Mouse (Mus musculus): Measurements from ENCODE around the gene Macrod1. TPM values are rescaled to one million over a fixed set of nuclear protein-coding genes. Genes with fewer than 3 reads are reported as not detected.

Gene Macrod1
- polyA plus RNA-seq, 1 experiment, result 33.8 TPM

DNA sequence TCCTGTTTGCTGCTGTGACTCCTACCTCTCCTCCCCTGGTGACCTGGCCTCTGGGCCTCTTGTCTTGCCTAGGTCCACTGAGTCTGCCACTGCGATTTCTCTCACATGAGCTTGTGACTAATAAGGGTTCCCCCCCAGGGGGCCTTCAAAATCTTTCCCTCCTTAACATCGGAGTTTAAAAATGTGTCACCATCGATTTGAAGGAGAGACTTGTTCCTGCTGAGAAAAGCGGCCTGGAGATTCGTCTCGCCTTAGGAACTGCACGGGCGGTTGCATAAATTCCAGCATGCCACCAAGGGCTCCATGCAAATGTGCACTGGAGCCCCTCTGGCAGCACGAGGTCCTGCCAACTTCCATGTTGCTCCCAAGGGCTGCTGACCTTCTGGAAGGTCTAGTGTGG lies 21.1 kb downstream of the Macrod1 start:
- no peaks in the 10 kb centered on the region for H3K27me3 ChIP-seq (ENCODE audit: control insufficient read depth, insufficient read depth, low read length)
- H3K4me1 ChIP-seq (ENCODE audit: control insufficient read depth, insufficient read depth, low read length), result peaks cover under 1% of the 10 kb centered on the region; the same call in 1 of the 2 replicates
- WGBS, result 63% methylated on average over 9 of the region's 9 CpGs
- TF ChIP-seq POLR2A (IDR thresholded peaks at IDR 0.05; ENCODE audit: borderline replicate concordance, insufficient read depth, low read length), result no peak
- no peak for TF ChIP-seq CTCF (IDR thresholded peaks at IDR 0.05; ENCODE audit: borderline replicate concordance, insufficient read depth, low read depth, low read length)
- no peak overlapping the region for H3K27ac ChIP-seq (ENCODE audit: insufficient read depth, low read length)
- no peak overlapping the region for H3K4me3 ChIP-seq (replicated peaks; ENCODE audit: insufficient read depth, low read depth, low read length)
- DNase-seq, result no peak

DNA sequence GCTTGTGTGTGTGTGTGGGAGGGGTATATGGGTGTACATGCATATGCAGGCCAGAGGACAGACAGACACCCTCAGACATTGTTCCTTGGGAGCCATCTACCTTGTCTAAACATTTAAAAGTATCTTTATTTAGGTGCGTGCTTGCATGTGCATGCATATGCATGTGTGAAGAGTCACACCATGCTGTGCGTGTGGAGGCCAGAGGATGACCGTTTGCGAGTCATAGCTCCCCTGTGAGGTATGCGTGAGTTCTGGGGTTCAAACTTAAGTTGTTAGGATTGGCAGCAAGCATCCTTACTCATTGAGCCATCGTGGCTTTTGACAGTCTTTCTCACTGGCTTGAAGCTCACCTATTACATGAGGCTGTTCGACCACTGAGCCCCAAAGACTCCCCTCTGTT lies 21.7 kb downstream of the Macrod1 start:
- TF ChIP-seq CTCF (IDR thresholded peaks at IDR 0.05; ENCODE audit: borderline replicate concordance, insufficient read depth, low read depth, low read length), result no peak
- no peak for TF ChIP-seq POLR2A (IDR thresholded peaks at IDR 0.05; ENCODE audit: borderline replicate concordance, insufficient read depth, low read length)
- Histone ChIP-seq H3K27ac (ENCODE audit: insufficient read depth, low read length) (no peak overlapping the region), H3K27me3 (ENCODE audit: control insufficient read depth, insufficient read depth, low read length) (no peaks in the 10 kb centered on the region), H3K4me1 (ENCODE audit: control insufficient read depth, insufficient read depth, low read length) (peaks cover 6% of the 10 kb centered on the region), H3K4me3 (replicated peaks; ENCODE audit: insufficient read depth, low read depth, low read length) (no peak overlapping the region)
- no peak for DNase-seq
- 91% methylated on average over 7 of the region's 7 CpGs for WGBS

DNA sequence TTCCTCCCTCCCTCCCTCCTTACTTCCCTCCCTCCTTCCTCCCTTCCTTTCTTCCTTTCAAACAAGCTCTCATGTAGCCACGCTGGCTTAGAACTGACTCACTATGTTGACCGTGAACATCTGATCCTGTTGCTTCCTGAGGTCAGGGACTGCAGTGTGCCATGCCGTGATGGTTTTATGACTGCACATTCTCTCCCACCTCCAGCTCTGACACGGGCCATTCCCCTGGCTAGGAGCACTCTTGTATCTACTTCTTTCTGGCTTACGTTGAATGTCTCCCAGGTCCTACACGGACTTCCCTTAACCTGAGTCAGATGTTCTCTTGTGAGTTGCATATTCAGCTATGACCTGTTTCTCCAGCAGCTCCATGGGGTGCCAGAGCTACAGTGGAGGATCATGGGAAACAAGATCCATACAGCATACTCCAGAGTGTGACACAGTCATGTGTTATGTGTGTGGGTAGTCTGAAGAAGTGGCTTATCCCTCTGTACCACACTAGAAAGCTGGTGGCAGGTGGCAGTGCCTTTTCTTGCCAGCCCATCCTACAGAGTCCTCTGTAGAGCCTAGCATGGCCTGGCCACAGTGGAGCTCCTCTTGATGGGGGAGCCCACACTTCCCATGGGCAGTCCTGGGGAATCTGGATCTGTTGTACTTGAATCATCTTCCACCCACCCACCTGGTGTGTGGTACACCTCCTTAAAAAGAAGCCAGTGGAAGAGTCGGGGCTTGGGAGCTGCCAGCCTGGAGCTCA lies 25.1 kb downstream of the Macrod1 start:
- DNase-seq, result no peak
- H3K27ac ChIP-seq (ENCODE audit: insufficient read depth, low read length), result no peak overlapping the region
- TF ChIP-seq CTCF (IDR thresholded peaks at IDR 0.05; ENCODE audit: borderline replicate concordance, insufficient read depth, low read depth, low read length) (no peak), POLR2A (IDR thresholded peaks at IDR 0.05; ENCODE audit: borderline replicate concordance, insufficient read depth, low read length) (no peak)
- 87% methylated on average over 7 of the region's 7 CpGs for WGBS
- H3K4me1 ChIP-seq (ENCODE audit: control insufficient read depth, insufficient read depth, low read length), result peaks cover 28% of the 10 kb centered on the region
- no peaks in the 10 kb centered on the region for H3K27me3 ChIP-seq (ENCODE audit: control insufficient read depth, insufficient read depth, low read length)
- no peak overlapping the region for H3K4me3 ChIP-seq (replicated peaks; ENCODE audit: insufficient read depth, low read depth, low read length)

DNA sequence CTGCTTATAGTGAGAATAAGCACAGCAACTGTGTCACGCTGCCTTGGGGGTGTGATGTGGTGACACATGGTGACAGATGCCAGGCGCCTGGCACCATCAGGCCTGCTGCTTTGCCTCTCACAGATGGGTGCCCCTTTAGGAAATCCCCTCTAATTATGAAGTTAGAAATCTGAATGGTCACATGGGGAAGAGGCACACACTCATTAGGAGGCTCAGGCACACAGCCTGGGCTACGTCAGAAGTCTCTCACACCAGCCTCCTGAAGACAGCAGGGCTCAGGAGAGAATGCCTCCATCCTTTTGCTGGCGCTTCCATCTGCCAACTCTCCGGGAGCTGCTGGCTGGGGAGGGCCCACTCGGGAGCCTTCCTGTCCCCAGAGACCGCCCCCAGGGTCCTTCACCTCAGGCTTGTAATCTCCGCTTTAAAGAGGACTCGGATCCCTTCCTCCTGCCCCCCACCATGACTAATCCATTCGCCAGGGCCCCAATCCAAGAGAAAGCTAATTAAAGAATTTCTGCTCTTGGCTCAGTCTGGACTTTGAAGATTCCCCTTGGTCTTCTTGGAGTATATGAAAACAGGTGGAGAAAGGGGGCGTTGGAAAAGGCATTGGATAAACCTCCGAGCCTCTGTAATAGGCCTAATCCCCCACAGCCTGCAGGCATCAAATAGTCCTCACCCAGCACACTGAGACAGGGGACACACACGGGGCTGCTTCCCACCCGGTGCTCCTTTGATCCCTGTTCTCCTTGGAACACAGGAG lies 26.6 kb downstream of the Macrod1 start:
- Histone ChIP-seq H3K4me3 (replicated peaks; ENCODE audit: insufficient read depth, low read depth, low read length) (no peak overlapping the region), H3K27me3 (ENCODE audit: control insufficient read depth, insufficient read depth, low read length) (no peaks in the 10 kb centered on the region), H3K27ac (ENCODE audit: insufficient read depth, low read length) (no peak overlapping the region), H3K4me1 (ENCODE audit: control insufficient read depth, insufficient read depth, low read length) (peaks cover 28% of the 10 kb centered on the region)
- WGBS, result 32% methylated on average over 14 of the region's 14 CpGs
- no peak for DNase-seq
- TF ChIP-seq CTCF (IDR thresholded peaks at IDR 0.05; ENCODE audit: borderline replicate concordance, insufficient read depth, low read depth, low read length) (no peak), POLR2A (IDR thresholded peaks at IDR 0.05; ENCODE audit: borderline replicate concordance, insufficient read depth, low read length) (no peak)

DNA sequence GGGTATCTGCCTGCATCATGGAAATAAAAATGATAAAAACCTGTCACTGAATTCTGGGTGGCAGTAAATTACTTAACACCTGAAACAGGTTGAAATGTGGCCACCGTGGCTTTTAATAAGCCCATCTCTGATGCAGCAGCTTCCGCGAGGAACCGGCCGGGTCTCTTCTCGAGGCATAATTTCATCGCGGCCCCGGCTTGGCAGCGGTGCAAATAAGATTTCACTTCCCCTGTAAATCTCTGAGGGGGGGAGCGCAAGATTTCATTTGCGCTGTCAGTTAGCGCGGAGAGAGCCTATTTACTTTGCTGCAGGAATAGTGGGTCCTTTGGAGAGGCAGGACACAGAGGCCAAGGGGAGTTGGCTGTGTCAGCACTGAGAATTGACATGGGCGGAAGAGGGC lies 28.1 kb downstream of the Macrod1 start:
- no peak for TF ChIP-seq CTCF (IDR thresholded peaks at IDR 0.05; ENCODE audit: borderline replicate concordance, insufficient read depth, low read depth, low read length)
- TF ChIP-seq POLR2A (IDR thresholded peaks at IDR 0.05; ENCODE audit: borderline replicate concordance, insufficient read depth, low read length), result no peak
- no peak overlapping the region for H3K4me3 ChIP-seq (replicated peaks; ENCODE audit: insufficient read depth, low read depth, low read length)
- 29% methylated on average over 15 of the region's 15 CpGs for WGBS
- no peaks in the 10 kb centered on the region for H3K27me3 ChIP-seq (ENCODE audit: control insufficient read depth, insufficient read depth, low read length)
- no peak for DNase-seq
- no peak overlapping the region for H3K27ac ChIP-seq (ENCODE audit: insufficient read depth, low read length)
- H3K4me1 ChIP-seq (ENCODE audit: control insufficient read depth, insufficient read depth, low read length), result peaks cover 30% of the 10 kb centered on the region

DNA sequence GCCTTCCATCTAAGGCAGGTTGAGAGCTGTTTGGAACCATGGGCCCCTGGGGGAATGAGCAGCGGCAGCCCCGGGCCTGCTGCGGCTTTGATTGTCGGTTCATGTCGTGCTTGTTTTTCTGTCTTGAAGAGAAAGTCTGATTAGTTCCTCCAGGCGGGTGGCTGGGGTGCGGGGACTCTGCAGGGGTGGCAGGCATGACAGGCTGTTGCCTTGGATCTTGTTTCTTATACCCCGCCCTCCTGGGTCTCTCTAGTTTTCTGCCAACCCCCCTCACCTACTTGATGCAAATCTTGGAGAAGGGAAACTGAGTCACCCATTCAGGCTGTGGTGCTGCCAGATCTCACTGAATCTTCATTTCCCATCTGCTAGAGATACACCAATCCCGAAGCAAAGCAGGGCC lies 31.9 kb downstream of the Macrod1 start:
- H3K27me3 ChIP-seq (ENCODE audit: control insufficient read depth, insufficient read depth, low read length), result no peaks in the 10 kb centered on the region
- no peak for DNase-seq
- WGBS, result 58% methylated on average over 9 of the region's 9 CpGs
- peaks cover 50% of the 10 kb centered on the region for H3K4me1 ChIP-seq (ENCODE audit: control insufficient read depth, insufficient read depth, low read length)
- TF ChIP-seq POLR2A (IDR thresholded peaks at IDR 0.05; ENCODE audit: borderline replicate concordance, insufficient read depth, low read length) (no peak), CTCF (IDR thresholded peaks at IDR 0.05; ENCODE audit: borderline replicate concordance, insufficient read depth, low read depth, low read length) (no peak)
- no peak overlapping the region for H3K4me3 ChIP-seq (replicated peaks; ENCODE audit: insufficient read depth, low read depth, low read length)
- no peak overlapping the region for H3K27ac ChIP-seq (ENCODE audit: insufficient read depth, low read length)

DNA sequence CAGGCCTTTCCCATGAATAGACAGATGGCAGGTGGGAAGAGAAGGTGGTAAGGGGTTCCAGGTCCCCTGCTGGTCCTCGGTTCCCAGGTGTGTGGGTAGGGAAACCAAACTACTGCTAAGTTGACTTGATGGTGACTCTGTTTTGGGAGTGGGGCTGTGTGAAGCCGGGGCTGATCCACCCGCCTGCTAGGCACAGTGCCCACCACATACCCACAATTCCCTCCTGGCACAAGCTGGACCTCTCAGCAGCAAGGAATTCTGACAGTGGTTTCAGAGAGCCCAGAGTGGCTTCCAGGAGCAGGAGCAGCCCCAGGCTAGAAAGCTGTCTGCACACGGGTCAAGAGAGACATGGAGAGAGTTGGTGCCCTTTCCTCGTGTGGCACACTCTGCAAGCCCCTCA lies 32.4 kb downstream of the Macrod1 start:
- WGBS, result 62% methylated on average over 5 of the region's 5 CpGs
- Histone ChIP-seq H3K27ac (ENCODE audit: insufficient read depth, low read length) (no peak overlapping the region), H3K27me3 (ENCODE audit: control insufficient read depth, insufficient read depth, low read length) (no peaks in the 10 kb centered on the region), H3K4me3 (replicated peaks; ENCODE audit: insufficient read depth, low read depth, low read length) (no peak overlapping the region), H3K4me1 (ENCODE audit: control insufficient read depth, insufficient read depth, low read length) (peaks cover 45% of the 10 kb centered on the region)
- TF ChIP-seq POLR2A (IDR thresholded peaks at IDR 0.05; ENCODE audit: borderline replicate concordance, insufficient read depth, low read length) (no peak), CTCF (IDR thresholded peaks at IDR 0.05; ENCODE audit: borderline replicate concordance, insufficient read depth, low read depth, low read length) (no peak)
- no peak for DNase-seq

DNA sequence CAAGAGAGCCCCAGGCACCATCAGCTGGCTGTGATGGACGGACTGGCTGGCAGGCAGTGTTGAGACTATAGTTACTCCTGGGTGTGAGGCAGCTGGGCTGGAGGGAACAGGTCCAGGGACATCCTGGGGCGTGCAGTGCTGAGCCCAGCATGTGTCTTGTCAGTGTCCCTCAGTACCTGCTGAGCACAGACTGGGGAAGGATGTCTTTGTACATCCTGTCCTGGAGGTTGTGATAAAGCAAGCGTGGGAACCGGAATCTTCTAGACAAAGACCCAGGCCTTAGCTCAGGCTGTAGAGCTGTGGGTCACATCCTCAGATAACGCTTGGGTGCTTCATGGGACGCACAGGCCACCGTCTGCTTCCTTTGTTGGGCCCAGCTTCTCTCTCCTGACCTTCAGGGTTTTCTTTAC lies 33.2 kb downstream of the Macrod1 start:
- no peak for TF ChIP-seq POLR2A (IDR thresholded peaks at IDR 0.05; ENCODE audit: borderline replicate concordance, insufficient read depth, low read length)
- TF ChIP-seq CTCF (IDR thresholded peaks at IDR 0.05; ENCODE audit: borderline replicate concordance, insufficient read depth, low read depth, low read length), result no peak
- no peaks in the 10 kb centered on the region for H3K27me3 ChIP-seq (ENCODE audit: control insufficient read depth, insufficient read depth, low read length)
- peaks cover 39% of the 10 kb centered on the region for H3K4me1 ChIP-seq (ENCODE audit: control insufficient read depth, insufficient read depth, low read length)
- no peak overlapping the region for H3K27ac ChIP-seq (ENCODE audit: insufficient read depth, low read length)
- 59% methylated on average over 7 of the region's 7 CpGs for WGBS
- H3K4me3 ChIP-seq (replicated peaks; ENCODE audit: insufficient read depth, low read depth, low read length), result no peak overlapping the region
- no peak for DNase-seq
